Mouse (Mus musculus): ENCODE data around the gene Heatr6.

Heatr6 gene

DNA sequence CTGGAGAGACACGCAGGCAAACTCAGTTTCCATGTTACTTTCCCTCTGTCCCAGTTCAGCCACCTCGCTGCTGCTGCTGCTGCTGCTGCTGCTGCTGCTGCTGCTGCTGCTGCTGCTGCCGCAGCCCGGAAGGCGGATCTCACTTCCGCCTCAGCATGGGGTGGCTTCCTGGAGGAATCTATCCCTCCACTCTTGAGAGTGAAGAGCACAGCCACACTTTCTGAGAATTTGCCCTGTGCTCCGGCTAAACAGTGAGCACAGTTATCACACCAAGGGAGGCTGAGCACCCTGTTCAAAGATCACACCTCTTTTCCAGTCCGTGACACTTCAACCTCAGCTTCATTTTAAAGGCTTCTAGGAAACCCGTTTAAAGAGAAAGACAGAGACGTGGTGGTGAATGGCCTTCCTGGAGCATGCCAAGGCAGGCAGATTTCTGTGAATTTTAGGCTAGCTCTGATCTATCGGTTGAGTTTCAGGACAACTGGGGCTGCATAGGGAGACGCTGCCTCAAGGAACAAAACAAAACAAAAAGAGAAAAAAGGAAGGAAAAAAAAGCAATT lies 46.5 kb downstream of the Heatr6 start:
- DNase-seq (ENCODE audit: low read depth, low spot score), result no peak

DNA sequence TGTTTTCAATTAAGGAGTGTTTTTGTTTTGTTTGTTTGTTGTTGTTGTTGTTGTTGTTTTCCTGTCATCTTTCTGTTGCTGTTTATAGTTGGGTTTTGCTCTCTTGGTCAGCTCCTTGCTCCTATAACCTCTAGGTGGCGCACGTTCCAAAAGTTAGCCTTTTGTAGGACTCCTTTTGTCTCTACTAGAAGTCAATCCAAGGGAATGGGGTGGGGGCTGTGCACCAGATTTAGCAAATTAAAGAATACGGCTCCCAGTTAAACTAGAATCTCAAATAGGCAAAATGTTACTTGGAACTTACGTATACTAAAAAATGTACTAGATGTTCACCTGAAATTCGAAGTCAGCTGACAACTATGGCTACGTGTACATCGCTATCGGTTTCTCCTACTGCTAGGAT lies 48.7 kb downstream of the Heatr6 start:
- DNase-seq (ENCODE audit: low read depth, low spot score), result peak; percentile 70

DNA sequence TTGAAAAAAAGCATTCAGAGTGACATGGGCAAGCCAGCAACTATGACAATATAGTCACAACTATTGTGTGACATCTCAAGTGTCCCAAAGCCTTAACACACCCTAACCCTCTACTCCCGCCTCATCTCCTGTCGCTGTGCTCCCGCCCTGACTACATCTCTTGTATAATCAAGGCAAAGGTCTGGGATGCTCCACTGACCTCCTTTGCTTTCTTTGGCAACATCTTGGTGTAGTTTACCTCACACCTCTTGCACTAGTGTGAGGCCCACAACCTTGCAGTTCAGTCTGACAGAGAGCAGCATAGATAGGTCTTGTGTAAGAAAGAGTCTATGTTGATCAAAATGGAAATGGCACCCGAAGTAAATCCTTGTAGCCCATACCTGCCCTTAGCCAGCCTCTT lies 49.1 kb downstream of the Heatr6 start:
- no peak for DNase-seq (ENCODE audit: low read depth, low spot score)

DNA sequence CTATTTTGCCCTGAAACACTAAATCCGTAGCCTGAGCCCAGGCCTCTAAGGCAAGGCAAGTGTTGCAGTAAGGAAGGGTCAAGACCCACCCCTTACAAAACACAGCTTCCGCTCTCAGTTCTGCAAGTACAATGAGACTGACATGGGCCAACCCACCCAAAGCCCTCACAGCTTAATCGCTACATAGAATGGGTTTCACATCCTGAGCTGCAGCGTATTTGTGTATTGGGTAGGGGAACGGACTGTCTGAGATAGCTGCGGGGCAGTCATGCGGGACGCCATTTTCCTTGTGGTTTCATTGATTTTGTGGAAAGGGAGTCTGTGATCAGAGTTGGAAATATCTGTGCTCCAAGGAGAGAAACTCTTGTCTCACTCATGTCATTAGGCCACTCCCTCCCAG lies 56.9 kb downstream of the Heatr6 start:
- DNase-seq (ENCODE audit: low read depth, low spot score), result no peak

DNA sequence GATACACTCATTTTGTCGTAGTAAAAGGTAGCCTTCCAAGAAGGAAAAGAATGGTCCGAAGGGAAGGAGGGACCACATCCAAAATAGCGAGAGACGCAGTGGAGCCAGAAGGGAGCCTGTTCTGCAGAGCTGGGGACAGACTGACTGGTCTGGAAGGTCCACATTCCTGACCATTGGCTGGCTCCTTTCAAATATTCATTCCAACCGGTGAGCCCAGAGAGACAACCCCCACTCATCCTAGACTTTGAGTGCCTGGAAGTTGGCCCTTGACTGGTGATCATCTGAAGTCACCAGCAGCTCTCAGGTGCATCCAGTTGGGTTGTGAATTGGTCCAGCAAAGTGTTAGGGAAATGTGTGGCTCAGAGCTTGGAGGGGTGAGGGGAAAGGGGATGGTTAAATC lies 61.7 kb downstream of the Heatr6 start:
- DNase-seq (ENCODE audit: low read depth, low spot score), result no peak

DNA sequence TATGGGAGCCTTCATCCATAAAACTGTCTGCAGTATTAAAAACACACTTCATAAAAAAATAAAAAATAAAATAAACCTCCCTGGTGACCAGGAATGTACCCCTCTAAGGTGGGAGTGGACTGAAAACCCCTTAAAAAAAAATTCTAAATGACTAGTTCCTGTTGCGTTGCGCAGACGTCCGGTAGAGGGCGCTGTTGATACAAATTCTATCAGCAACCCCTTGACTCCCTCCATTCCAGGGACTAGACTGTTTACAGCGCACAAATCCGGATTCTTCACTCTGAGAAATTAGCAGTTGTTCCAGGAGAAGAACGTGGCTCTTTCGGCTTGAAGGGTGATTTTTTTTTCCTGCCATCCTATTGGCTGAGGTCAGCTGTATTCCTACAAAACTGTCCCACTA lies 62.1 kb downstream of the Heatr6 start:
- peak; percentile 78 for DNase-seq (ENCODE audit: low read depth, low spot score)

DNA sequence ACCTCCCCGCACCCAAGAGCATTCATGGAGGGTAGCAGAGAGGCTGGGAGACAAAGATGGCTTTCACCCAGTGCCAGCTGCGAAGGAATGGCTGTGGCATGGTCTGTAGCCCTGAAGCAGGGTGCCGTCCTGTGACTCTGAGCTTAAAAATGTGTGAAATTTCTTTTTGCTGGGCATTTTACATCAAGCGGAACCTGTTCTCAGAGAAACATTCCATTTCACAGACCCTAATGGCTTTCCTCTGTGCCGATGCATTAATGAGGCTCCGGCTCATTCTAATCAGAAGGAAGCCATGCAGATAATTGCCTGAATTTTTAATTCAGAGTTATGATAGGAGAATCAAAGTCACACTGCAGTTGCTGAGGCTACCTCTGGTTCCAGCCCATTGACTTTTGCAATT lies 63.6 kb downstream of the Heatr6 start:
- DNase-seq (ENCODE audit: low read depth, low spot score), result no peak

DNA sequence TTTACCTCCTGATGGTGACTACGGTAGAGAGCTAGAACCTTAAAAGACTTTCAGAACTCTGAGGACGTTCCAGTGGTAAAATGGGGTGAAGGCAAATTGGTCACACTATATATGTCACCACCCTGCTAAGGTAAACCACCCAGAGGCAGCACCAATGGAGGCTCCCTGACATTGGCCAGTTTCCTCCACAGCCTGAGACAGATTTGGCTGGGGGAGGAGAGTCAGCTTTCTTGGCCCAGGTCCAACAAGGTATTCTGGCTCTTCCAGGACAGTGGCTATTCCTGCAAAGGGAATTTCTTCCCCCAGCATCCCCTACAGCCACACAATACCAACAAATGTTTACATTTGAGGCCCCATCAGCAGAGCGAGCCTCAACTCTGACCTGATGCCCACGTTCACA lies 64.5 kb downstream of the Heatr6 start:
- DNase-seq (ENCODE audit: low read depth, low spot score), result no peak

DNA sequence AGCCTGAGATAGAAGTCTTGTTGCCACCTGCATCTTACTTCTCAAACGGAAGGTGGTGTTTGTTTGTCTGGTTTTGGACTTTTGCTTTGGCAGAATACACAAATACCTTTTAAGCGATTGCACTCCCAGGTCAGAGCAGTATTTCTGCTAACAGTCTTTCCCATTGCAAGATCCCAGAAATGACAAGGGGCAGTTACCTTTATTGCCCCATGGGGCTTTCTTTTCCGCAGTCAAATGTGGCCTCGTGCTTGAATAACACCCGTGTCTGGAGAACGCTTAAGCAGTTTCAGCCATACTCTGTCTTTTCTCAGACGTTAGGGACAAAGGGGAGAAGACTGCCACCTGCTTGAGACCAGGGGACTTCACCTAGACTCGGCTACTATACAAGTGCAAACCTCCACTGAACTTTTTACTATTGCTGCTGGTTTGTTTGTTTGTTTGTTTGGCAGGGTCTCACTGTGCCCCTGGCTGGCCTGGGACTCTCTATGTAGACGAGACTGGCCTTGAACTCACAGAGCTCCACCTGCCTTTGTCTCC lies 65.2 kb downstream of the Heatr6 start:
- DNase-seq (ENCODE audit: low read depth, low spot score), result no peak

DNA sequence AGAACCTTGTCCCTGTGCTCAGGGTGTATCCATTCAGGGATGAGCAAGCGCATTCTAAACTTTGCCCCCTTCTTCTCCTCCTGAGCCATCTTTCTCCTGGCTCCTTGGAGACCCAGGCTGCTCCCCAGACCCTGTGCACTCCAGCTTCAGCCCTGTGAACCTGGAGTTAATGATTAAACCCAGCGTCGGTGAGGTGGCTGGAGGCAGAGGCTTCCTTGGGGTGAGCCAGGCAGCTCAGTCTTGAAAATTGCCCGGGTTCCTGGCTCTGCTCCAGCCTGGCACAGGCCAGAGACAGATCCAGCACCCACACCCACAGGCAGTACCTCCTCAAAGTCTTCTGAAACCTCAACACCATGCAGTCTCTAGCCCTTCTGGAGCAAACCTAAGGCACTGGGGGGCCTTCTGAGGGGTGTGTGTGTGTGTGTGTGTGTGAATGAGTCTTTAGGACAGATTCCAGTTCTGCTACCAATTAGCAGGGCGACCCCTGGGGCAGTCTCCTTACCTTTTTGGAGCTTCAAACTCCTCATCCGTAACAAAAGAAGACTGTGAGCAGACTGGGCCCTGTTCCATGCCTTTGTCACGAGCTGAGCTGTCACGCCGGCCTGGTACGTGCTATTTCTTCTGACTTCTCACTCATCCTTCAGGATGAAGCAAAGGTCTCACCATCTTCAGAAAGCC lies 66.4 kb downstream of the Heatr6 start:
- DNase-seq (ENCODE audit: low read depth, low spot score), result no peak

DNA sequence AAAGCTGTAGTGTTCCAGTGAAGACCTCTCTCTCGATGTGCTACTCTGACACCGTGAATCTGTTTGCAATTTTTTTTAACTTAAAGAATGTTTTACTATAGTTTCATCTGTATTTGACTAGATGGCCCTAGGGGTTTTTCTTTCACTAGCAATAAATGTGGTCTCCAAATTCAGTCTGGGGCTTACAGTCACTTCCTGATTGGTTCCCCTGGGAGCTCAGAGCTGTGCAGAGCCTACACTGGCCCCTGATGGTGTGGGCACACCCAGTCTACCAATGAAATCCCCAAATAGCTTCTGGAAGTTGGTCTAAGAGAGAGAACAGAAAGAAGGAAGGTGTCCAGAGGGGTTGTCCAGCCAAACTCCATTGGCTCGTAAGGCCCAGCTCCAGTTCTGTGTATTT lies 72.6 kb downstream of the Heatr6 start:
- peak; percentile 50 for DNase-seq (ENCODE audit: low read depth, low spot score)

DNA sequence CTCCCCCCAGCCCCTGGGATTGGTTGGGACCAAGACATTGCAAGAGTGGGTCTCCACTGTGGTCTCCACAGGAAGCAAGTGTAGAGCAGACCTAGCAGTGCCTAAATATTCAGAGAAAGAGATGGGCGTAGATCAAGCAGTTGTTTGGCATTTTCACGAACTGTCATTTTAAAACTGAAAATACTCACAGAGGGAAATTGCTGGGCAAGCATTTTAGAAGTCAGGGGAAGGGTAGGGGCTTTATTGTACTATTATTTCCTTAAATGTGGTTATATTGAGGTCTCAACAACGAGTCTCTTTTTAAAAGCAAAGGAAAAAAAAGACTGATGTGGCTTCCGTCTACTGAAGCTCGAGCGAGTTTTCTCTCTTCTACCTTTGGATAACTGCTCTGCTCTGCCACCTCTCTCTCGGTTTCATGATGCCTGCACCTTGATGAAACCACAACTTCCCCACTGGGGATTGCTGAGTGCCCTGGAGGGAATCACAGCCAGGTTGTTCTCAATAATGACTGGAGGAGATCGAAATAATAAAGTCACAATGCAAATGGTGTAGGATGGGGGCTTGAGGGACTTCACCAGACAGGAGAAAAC lies 75.2 kb downstream of the Heatr6 start:
- DNase-seq (ENCODE audit: low read depth, low spot score), result no peak

DNA sequence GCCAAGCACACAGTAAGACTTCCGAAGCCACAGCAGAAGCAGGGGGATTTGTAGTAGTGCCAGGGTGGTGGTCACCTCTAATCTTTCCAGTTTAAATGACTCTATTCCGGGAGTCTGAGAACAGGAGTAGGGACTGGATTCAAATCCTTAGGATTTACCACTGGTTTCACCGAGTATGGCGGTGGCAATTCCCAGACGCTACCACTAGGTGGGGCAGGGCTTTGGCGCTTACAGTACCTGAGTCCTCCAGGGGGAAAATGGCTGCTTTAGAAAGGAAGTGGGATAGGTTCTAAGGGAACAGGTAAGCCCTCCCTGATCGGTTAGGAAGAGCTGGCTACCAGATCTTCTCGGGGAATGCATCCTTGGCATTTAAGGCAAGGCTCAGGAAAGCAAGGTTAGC lies 78.9 kb downstream of the Heatr6 start:
- DNase-seq (ENCODE audit: low read depth, low spot score), result peak; percentile 52
